Mouse (Mus musculus) thymus, postnatal 4 days (tissue): ENCODE measurements around the gene Srcap.
"Not testable (repeated sequence)": the region's sequence is repeated elsewhere in the genome, so short reads cannot be mapped to it uniquely, and the experiment has no call there.

Source experiments
- DNase-seq: peaks from one replicate; pipeline ENCODE4 v3.0.0; 2021

Srcap gene

DNA sequence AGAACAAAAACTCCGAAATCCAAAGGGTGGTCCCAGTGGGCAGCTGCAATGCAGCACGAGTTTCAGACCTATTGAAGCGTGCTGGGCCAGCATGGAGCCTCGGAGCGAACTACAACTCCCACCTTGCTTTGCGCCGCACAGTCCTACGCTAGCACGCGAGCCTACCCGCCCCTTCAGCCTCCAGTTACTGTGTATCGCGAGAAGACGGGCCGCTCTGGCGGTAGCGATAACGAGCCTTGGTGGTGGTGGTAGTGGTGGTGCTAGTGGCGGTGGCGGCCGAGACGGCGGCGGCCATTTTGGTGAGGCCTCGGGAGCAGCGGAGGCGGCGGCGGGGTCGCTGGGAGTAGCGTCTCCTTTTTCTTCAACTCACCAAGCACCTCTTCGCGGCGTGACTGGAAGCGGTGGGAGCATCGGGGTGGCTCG is at the start of gene Srcap:
Gene Srcap (plus strand): TSS at position 176 of the 423 bp plus-strand sequence.
- DNase-seq = peak; percentile 95

DNA sequence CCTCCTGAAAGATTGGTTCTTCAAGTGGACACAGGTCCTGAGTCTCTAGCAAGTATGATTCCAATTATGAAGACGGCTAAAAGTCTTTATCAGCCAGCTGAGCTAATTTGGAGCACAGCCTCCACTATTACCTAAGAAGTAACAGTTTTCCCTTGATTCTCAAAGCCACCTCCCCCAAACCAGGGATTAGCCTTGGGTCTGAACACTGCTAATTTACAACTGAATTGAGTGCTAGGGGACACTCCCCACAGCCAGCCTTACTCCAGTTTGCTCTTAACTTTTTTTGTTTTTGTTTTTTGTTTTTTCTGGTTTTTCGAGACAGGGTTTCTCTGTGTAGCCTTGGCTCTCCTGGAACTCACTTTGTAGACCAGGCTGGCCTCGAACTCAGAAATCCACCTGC is 46.6 kb upstream of the Srcap start:
- no peak for DNase-seq

DNA sequence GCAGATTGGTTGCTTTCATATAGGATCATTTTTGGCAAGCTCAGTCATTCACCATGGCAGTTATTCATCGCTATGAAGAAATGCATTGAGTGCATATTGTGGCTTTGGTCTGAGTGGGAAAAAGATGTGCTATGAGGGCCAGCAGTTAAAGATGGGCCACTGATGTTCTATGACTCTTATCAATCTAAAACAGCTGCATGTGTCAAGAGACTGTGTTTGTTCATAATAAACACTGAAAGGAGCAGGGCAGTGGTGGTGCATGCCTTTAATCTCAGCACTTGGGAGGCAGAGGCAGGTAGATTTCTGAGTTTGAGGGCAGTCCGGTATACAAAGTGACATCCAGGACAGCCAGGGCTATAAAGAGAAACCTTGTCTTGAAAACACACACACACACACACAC is 46.1 kb upstream of the Srcap start:
- not testable (repeated sequence) for DNase-seq

DNA sequence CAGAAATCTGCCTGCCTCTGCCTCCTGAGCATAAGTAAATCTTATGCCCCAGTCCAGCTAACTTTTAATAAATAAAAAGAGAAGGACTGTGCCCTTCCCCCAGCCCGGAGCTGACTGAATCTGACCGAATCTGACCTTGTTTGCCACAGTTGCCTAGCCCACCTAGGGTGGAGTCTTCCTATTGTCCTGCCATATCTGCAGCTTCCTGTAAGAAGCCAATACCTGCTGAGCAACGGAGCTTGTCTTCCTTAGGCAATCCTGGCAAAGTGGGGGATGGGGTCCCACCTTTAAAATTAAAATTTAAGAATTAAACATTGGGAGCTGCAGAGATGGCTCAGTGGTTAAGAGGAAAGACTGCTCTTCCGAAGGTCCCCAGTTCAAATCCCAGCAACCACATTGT is 45.2 kb upstream of the Srcap start:
- no peak for DNase-seq

DNA sequence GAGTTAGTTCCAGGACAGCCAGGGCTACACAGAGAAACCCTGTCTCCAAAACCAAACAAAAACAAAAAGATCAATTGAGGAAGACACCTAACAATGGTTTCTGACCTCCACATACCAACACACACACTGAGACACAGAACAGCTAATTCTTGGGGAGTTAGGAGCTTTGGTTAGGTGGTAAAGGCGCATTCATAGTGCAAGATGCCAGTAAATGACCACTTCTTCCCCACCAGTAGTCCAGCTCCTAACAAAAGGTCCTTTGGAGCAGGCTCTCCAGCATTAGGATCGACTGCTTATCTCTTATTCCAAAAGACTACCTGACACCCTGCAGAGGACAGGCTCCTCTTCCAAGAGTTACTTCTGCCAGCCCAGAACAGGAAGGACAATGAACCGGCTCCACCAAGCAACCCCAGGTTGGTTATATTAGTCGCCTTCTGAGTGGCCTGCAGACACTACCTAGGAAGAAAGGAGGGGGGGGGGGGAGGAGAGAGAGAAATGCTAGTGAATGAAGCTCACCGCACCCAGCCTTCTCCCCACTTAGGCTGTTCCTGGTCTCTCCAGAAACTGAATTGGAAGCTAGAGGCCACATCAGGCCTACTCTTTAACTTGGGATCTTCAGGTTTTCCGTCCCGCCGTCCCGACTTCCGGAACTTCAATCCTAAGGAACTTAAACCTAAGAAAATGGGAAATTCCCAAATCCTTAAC is 41.6 kb upstream of the Srcap start:
- DNase-seq = no peak

DNA sequence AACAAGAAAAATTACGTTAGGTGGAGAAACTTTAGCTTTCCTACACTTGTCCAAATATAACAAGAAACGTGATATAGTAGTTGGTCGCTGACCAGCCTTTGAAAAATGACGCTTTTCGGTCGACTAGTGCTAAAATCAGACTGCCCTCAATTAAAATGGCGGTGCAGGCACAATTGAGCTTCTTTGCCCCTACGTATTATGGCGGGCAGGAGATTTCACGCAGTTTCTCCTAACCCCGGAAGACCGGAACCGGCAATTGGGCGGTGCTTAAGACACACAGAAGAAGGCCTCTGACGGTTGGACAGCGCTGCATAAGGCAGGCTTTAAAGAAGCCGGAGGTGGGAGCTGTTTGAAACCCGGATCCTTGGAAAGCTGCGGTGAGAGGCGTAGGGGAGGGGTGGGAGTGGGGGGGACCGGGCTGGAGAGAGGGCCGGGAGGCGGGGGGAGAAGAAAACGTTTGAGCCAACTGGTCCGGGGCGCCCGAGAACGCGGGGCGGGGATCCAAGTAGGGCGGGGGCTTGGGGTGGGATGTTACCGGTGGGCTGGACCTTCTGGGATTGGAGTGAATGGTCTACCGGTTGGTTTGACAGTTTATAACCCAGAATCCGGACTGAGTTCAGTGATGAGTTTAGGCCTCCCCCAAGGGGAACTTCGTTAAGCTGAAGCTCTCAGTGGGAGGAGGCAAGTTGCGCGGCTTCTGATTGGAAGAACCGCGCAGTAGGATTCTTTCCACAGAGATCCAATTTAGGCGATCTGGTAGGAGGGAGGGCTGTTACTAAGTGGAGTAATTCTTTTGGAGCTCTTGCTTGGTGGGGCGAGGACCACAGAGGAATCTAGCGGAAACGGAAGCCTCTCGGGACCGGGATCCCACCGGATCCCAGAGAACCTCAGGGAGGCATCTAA is 40.8 kb upstream of the Srcap start:
- DNase-seq = peak; percentile 85

DNA sequence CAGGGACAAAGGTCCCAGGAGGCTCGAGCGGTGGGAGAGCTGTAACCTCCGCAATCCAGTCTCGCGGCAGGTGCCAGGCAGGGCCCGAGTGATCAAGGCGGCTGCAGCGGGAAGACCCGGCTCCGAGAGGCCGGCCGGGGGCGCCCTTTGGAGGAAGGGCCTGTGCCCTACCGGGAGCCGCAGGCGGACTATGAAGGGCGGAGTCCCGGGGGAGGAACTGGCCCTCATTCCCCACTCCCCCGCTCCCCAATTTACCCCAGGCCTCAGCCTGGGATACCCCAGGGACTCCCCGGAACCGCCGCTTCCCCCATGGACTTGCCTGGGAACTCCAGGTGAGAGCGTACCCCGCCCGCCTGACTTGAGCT is 40.2 kb upstream of the Srcap start:
- peak; percentile 79 for DNase-seq

DNA sequence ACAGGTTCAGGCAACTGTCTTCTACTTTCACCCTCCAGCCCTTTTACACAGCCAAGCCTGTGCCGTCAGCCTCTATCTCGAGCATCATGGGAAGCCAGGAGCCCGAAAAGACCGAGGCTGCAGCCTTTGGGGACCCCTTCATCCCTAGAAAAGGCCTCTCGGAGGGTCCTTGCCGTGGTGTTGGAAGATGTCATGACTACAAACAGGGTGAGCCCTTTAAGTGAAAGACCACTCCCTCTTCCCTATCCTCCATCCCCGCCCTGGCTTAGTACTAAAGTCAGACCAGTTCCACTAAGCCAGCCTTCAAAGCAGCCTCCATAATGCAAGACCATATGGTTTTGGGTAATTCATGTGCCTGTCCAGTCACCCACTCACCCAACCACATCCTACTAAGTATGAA is 39.7 kb upstream of the Srcap start:
- no peak for DNase-seq

DNA sequence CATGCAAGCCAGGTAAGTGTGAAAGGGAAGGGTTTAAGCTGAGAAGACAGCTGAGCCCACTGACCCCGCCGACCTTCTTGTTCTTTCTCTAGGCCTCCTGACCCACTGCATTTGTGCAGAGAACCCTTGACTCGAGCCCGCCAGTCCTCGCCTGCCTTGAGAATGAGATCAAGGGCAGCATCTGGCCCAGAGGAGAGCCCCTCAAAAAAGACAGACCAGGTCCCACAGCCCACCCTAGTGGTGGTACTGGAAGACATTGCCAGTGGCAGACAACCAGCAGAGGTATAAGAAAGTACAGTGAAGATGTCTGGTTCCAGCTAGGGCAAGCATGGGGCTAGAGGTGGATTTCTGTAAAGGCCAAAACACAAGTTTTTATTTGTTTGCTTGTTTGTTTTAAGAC is 38.1 kb upstream of the Srcap start:
- DNase-seq = peak; percentile 68

DNA sequence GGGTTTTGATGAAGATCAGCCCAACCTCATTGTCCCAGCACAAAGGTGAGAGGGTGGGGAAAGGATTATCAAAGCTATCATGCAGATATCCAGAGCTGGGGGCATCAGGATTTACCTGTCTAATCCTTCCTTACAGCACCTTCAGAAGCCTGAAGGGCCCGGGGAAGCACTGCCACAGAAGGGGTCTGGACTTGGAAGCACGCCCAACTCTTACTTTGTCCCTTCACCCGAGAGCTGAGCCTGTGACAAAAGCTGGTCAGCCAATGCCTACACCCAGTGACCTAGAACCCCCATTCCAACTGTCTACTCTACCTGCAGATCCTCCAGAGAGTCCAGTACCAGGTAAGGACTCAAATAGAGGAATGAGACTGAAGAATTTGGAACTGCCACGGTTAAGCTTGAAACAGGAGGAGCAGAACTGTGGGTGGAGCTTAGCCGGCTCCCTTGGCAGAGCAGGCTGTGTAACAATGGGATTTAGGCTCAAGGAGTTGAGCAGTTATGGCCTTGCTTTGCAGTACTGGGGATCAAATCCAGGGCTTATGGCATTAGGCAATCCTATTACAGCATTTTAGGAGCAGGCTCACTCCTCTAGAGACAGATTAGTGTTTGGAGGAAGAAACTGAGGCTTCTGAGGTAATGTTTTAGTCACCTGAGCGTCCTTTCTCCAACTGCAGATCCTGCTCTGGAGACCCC is 37.3 kb upstream of the Srcap start:
- DNase-seq = no peak

DNA sequence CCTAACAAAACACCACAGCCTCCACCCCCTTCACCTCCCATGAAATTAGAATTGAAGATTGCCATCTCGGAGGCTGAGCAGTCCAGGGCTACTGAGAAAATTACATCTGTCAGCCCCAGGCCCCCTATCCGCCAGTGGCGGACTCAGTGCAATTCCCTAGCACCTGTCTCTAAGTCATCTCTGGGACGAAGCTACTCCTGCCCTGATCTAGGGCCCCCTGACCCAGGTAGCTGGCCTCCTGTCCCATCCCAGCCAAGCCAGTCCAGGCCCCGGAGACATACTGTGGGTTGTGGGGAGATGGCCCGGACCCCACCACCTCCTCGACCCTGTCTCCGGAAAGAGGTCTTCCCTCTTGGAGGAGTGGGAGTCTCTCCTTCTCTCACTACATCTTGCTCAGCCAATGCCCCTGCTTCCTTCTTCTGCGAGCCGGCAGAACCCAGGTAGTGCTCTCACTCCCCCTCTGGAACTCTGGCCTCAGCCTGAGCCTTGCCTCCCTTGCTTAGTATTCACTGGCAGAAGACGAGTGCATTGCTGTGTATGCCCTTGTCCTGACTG is 36.5 kb upstream of the Srcap start:
- no peak for DNase-seq

DNA sequence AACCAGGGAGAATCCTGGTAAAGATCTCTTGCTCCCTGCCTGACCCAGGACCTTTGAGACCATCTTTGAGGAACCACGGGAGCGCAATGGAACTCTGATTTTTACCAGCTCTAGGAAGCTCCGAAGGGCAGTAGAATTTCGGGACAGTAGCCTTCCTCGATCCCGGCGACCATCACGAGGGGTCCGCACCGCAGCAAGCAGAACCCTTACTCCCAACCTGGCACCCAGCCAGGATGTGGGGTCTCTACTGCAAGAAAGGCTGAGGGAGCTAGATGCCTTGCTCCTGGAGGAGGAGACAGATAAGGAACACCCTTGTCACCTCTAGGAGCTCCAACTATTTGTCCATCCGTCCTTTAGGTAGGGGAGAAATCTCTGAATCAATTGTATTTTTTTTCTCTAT is 35.4 kb upstream of the Srcap start:
- DNase-seq = no peak

DNA sequence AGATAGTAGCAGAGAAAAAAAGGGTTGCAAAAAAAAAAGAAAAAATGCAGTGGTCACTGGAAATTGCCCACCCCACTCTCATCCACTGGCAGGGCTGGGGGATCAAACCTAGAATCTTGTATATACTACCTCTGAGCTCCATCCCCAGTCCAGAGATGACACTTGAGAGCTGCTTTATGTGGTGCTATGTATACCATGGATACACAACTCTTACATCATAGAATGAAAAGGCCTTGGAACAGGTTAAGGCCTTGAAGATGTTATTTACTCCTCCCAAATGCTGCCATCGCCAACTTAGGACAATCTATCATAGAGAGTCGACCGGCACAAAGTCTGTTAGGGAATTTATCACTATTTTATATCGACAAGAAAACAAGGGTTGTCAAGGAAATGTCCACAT is 34.9 kb upstream of the Srcap start:
- DNase-seq = no peak

DNA sequence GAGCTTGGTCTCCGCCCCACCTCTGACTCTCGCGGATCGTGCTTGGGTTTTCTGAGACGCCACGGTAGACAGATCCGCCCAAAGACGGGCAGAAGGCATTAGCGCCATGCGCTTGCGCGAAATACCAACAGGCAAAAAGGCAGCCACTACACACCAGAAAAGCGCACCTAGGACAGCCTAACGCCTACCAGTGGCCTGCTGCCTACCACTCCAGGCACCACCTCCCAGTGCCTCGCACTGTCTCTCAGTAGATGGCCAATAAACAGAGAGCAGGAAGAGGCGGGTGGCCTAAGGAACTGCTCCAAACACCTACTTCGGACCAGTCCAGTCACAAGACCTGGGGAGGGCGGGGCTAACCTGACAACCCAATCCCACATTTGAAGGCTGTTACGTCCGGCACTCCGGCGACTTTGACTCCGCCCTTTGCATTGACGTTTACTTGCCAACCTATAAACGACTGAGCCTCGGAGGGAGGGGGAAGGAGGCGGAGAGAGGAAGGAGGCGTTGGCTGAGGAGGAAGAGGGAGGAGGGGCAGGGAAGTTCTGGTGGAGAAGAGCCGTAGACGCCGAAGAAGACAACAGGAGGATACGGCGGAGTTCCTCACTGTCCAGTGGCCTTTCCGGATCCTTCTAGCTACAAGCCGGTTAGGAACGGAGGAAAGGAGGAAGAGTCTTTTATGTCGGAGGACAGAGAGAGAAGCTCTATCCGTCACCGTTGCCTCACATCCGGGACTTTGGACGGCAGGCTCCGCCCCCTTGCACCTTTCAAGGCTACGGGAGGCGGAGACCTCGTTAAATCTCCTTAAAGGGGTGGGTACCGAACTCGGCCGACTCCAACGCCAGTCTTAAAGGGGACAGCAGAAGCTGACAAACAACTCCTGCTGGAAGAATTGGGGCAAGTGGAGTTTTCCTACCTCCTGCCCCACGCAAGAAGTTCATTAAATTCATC is 33.8 kb upstream of the Srcap start:
- peak; percentile 100 for DNase-seq

DNA sequence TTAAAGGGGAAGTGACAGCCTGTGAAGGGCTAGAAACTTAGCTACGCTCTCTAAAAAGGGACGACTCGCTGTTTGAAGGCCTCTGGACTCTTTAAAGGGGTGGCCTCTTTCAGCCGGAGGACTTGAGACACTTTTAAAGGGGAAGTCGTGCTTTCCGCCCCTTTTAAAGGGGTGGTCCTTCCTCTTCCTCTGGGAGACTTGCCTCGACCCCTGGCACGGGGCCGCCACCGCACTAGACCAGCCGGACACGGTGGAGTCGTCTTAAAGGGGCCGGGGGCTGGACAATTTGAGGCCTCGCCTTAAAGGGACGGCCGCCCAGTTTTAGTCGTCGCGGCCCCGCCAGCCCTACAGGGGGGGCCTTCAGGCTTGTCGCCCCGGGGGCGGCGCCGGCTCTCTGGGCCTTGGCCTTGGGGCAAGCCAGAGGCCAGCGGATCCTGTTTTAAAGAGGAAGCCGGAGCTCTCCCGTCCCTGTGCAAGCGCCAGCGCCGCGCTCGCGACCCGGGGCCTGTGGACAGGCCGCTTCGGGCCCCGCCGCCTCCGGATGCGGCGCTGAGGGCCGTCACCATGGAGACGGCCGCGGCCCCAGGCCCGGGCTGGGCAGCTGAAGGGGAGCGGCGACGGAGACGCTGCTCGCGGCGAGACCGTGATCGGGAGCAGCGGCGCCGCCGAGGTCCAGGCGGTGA is 33.0 kb upstream of the Srcap start, which contains the start of gene Fbrs:
Gene Fbrs (plus strand): TSS at position 565 of the 683 bp plus-strand sequence.
- peak; percentile 78 for DNase-seq

DNA sequence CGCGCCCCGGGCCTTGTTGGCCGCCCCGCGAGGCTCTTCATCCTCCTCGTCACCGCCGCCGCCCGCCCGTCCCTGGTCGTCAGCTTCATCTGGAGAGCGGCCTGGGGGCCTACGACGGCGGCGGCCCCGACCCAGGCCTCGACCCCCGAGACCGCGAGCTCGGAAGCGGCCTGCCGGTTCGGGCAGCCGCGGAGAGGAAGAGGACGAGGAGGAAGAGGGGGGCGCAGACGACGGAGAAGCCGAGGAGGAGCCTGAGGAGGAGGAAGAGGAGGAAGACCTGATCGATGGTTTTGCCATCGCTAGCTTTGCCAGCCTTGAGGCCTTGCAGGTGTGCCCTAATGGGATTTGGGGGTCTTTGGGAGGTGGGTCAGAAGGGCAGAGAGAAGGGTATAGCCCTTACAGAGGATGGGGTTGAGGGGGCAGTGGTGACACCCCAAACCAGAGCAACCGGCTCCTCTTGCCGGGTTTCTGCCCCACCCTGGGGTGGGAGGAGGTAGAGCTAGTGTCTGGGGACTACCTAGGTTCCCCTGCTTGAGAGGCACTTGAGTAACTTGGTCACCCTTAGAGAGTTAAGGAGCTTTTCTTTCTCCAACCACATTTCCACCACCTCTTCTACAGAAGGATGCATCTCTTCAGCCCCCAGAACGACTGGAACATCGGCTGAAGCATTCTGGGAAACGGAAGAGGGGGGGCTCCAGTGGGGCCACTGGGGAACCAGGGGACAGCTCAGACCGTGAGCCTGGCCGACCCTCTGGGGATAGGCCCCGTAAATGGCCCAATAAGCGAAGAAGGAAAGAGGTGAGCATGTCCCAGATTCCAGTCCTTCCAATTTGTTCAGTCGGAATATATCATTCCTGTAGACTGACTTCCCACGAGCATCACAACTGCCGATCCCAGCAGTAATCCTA is 32.2 kb upstream of the Srcap start:
- peak; percentile 65 for DNase-seq

DNA sequence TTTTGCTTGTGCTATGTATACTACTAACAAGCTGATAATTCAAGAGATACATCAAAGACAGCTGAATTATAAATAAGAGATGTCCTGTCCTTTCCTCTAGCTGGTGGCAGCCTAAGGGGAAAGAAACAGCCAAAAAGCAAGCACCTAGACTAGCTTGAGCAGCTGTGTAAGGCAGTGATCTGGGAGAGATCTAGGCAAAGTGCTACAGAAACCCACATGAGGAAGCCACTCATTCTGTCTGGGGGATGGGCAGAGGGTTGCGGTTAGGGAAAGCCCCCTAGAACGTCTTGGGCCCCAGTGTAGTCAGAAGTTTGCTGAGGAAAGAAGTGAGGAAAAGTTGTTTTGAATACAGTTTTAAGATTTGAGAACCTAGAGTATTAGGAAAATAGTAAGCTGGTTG is 31.5 kb upstream of the Srcap start:
- peak; percentile 78 for DNase-seq

DNA sequence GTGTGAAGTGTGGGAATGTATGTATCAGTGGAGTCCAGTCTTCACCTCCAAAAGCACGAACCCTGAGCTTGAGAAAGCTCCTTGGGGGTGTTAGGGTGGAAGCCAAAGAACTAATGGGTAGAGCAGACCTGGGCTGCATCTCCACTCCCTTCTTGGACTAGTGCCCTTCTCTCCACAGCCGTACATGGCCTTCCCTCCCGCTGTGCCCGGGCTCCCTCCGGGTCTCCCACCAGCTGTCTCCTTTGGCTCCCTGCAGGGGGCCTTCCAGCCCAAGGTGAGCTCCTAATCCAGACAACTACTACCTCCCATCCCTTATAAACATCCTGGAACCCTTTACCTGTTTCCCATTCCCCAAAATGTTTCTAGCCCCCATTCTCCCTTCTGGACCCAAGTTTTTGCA is 26.4 kb upstream of the Srcap start:
- no peak for DNase-seq

DNA sequence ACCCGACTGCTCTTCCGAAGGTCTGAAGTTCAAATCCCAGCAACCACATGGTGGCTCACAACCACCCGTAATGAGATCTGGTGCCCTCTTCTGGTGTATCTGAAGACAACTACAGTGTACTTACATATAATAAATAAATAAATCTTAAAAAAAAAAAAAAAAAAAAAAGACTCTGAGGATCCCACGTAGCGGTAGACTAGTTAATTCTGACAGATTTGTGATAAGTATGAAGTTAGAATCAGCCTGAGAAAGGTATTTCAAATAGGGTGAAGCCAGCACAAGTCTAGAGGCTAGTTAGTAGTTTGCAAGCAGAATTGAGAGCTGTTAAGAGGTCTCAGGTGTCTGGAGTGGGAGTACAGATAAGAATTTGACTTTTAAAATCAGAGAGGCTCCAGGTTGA is 23.4 kb upstream of the Srcap start:
- not testable (repeated sequence) for DNase-seq

DNA sequence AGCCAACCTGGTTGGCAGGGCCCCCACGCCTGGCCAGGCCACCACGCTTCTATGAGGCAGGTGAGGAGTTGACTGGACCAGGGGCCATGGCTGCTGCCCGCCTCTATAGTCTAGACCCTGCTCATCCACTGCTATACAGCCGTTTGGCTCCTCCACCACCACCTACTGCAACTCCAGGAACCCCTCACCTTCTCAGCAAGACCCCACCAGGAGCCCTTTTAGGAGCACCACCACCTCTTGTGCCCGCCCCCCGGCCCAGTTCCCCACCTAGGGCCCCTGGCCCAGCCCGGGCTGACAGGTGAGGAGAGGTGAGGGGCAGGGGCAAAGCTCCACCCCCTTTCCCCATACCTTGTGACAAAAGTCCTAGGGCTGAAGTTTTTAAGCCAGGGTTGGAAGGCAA is 21.8 kb upstream of the Srcap start:
- no peak for DNase-seq
